Mouse (Mus musculus): ENCODE data around the gene Supt4a.

- TF ChIP-seq CTCF (IDR thresholded peaks at IDR 0.05) (no peak), EP300 (IDR thresholded peaks at IDR 0.05) (no peak)
These were observed 10.0 kb downstream of the Supt4a start for GRCm38 (mm10) chr11:87747312-87747711.
